Mouse (Mus musculus) heart, postnatal 0 days (tissue): ENCODE data around the gene Arglu1. TPM values are rescaled to one million over a fixed set of nuclear protein-coding genes. Genes with fewer than 3 reads are reported as not detected.

ENCODE experiments used
- ATAC-seq: fragments of 200-750 bp; cut with Nextera tagmentation; 2 replicates; pipeline ENCODE4 v1.8.0; 2017; ENCODE audit warnings: low read depth, moderate number of reproducible peaks, moderate library complexity; ENCODE audit not compliant: insufficient read depth
- DNase-seq: peaks from one replicate; pipeline ENCODE4 v3.0.0-alpha.2; 2016; ENCODE audit warnings: low spot score
- H3K27ac ChIP-seq: fragments of 300-500 bp; sonication (generic); 2 replicates; pipeline ENCODE4 v1.5.1; 2014; ENCODE audit warnings: low read depth, mild to moderate bottlenecking
- H3K27me3 ChIP-seq: fragments of 300-500 bp; sonication (generic); 2 replicates; pipeline ENCODE4 v1.6.1; 2014; ENCODE audit warnings: low read length, mixed read lengths; ENCODE audit not compliant: control insufficient read depth, insufficient read depth
- H3K36me3 ChIP-seq: fragments of 300-500 bp; sonication (generic); replicated peaks from 2 replicates; pipeline ENCODE4 v1.6.1; 2014; ENCODE audit warnings: low read length, mixed read lengths; ENCODE audit not compliant: control insufficient read depth, insufficient read depth
- H3K4me1 ChIP-seq: fragments of 300-500 bp; sonication (generic); 2 replicates; pipeline ENCODE4 v1.6.1; 2014; ENCODE audit warnings: antibody characterized with exemption; ENCODE audit not compliant: control insufficient read depth, insufficient read depth
- H3K4me2 ChIP-seq: fragments of 300-500 bp; sonication (generic); 2 replicates; pipeline ENCODE4 v1.6.1; 2014; ENCODE audit warnings: low read depth, mild to moderate bottlenecking, low read length, moderate library complexity
- H3K4me3 ChIP-seq: fragments of 300-500 bp; sonication (generic); 2 replicates; pipeline ENCODE4 v1.5.1; 2014; ENCODE audit warnings: low read depth, low read length
- H3K9ac ChIP-seq: fragments of 300-500 bp; sonication (generic); replicated peaks from 2 replicates; pipeline ENCODE4 v1.6.1; 2014; ENCODE audit warnings: low read depth, low read length, mixed read lengths
- H3K9me3 ChIP-seq: fragments of 300-500 bp; sonication (generic); replicated peaks from 2 replicates; pipeline ENCODE4 v1.6.1; 2016; ENCODE audit warnings: low read length; ENCODE audit not compliant: control insufficient read depth
- CTCF ChIP-seq: IDR thresholded peaks from 2 replicates; pipeline ENCODE4 v1.5.1; 2016; ENCODE audit warnings: antibody characterized with exemption, control low read depth, low read depth
- EP300 ChIP-seq: IDR thresholded peaks from 2 replicates; pipeline ENCODE4 v1.6.1; 2016; ENCODE audit warnings: antibody characterized with exemption, low read depth
- WGBS: fragments of 180-500 bp; shearing (Covaris S2); extraction: QIAGEN DNeasy Blood & Tissue Kit; methylation state at CpG from one replicate; pipeline ENCODE4 v1.1.7; 2014; 5-methylcytosine and 5-hydroxymethylcytosine counted together
- polyA plus RNA-seq: library from polyadenylated mRNA; unstranded; fragments of >200 nt; fragmentation: Nextera tagmentation; extraction: Ambion mirVana; gene quantifications from 2 replicates; pipeline ENCODE4 v1.2.1, GENCODE M21; 2015
- total RNA-seq: library from RNA; depleted of rRNA; stranded (reverse); fragments of >200 nt; gene quantifications from 2 replicates; pipeline ENCODE4 v1.2.3, GENCODE M21; 2014; ENCODE audit warnings: low replicate concordance

The Arglu1 gene
- total and polyA plus RNA-seq, 2 experiments from 2014 or later: 38.6 to 68.0 TPM

- Histone ChIP-seq H3K4me2 (no peak overlapping the region), H3K27ac (0 out of 2 replicates have a peak overlapping the region, but pooled peaks have one; percentile 33), H3K9me3 (no peaks in the 10 kb centered on the region), H3K27me3 (no peaks in the 10 kb centered on the region), H3K4me1 (no peaks in the 10 kb centered on the region), H3K9ac (no peak overlapping the region), H3K4me3 (no peak overlapping the region), H3K36me3 (peaks cover 26% of the 10 kb centered on the region)
- TF ChIP-seq CTCF: no peak
- TF ChIP-seq EP300: peak; percentile 94
- peak; percentile 75 for DNase-seq
- WGBS: 30% methylated on average over 8 of the region's 8 CpGs
- ATAC-seq: peak; percentile 72; the same call in 1 of the 2 replicates
Observed at GRCm38 (mm10) chr8:8623486-8623885, 66.8 kb downstream of the Arglu1 start.

GRCm38 (mm10) chr8:8622476-8622875 is 67.8 kb downstream of the Arglu1 start:
- Histone ChIP-seq H3K9me3 (no peaks in the 10 kb centered on the region), H3K36me3 (peaks cover 26% of the 10 kb centered on the region), H3K4me2 (no peak overlapping the region), H3K4me3 (no peak overlapping the region), H3K4me1 (no peaks in the 10 kb centered on the region), H3K9ac (no peak overlapping the region), H3K27ac (no peak overlapping the region), H3K27me3 (no peaks in the 10 kb centered on the region)
- TF ChIP-seq CTCF (no peak), EP300 (no peak)
- no peak for DNase-seq
- no peak for ATAC-seq
- 88% methylated on average over 3 of the region's 3 CpGs for WGBS

DNA sequence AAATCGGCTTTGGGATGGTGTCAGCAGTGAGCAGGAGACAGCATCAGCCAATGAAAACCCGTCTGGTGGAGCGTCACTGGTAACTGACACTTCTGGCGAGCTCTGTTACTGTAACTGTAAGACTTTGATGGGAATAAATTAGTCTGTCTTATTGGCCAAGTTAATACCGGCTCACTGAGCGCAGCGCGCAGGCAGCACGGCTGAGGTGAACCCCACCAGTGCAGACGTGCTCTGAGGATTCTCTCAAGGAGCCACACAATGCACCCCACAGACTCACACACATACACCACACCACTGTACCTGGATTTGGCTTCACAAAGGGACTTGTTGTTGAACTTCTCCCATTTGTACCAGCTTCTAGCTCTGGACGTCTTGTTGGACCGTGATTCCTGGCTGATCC is 68.3 kb downstream of the Arglu1 start:
- Histone ChIP-seq H3K27ac (no peak overlapping the region), H3K27me3 (no peaks in the 10 kb centered on the region), H3K36me3 (peaks cover 26% of the 10 kb centered on the region), H3K9me3 (no peaks in the 10 kb centered on the region), H3K4me3 (no peak overlapping the region), H3K9ac (no peak overlapping the region), H3K4me1 (no peaks in the 10 kb centered on the region), H3K4me2 (no peak overlapping the region)
- 91% methylated on average over 12 of the region's 12 CpGs for WGBS
- TF ChIP-seq CTCF: no peak
- no peak for TF ChIP-seq EP300
- DNase-seq (no peak), ATAC-seq (no peak)

DNA sequence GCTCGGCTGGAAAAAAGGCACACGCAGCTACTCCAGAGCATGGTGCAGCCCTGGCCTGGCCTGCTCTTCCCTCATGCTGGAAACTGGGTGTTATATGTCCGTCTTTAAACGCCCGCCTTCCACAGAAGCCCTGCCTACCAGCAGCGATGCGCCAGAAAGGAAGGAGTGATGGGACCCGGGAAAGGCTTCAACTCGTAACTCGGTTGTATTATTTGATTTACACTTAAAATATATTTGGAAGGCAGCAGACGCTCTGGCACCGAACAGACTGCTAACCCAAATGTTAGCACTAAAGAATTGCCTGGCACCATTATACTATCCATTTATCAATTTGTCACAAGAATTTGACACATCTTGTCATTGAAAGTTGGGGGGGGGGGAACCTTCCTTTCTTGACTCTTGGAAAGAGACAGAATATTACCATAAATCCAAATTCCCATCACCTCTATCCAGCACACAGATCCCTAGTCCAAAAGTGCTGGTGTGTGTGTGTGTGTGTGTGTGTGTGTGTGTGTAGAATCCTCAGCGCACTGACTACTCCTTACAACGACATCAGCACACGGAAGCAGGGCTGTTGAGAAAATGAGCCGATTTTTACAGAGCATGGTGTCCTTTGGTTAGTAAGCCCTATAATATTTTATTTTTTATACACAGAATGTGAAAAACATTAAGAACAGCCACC is 68.9 kb downstream of the Arglu1 start:
- Histone ChIP-seq H3K4me3 (no peak overlapping the region), H3K27ac (no peak overlapping the region), H3K27me3 (no peaks in the 10 kb centered on the region), H3K9ac (no peak overlapping the region), H3K4me1 (no peaks in the 10 kb centered on the region), H3K4me2 (no peak overlapping the region), H3K36me3 (peaks cover 26% of the 10 kb centered on the region), H3K9me3 (no peaks in the 10 kb centered on the region)
- ATAC-seq (no peak), DNase-seq (no peak)
- WGBS: 85% methylated on average over 16 of the region's 16 CpGs
- TF ChIP-seq EP300: no peak

DNA sequence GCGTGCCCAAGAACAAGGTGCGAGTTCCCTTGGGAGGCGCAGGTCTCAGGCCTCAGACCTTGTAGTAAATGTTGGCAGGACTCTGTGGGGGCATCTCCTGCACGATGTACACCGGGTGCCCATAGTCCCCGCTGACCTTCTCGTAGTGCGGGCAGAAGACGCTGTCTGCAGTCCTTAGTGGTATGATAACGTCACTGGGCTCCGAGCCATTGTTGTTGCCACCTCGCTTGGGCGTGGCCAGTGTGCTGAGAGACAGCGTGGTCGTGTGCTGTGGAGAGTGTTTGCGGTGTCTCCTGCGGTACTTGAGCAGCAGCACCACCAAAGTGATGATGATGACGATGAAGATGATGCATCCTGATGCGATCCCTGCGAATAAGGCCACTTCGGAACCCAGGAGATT is 69.8 kb downstream of the Arglu1 start:
- TF ChIP-seq CTCF: no peak
- no peak for TF ChIP-seq EP300
- no peak for ATAC-seq
- Histone ChIP-seq H3K4me1 (no peaks in the 10 kb centered on the region), H3K4me3 (no peak overlapping the region), H3K4me2 (no peak overlapping the region), H3K27ac (0 out of 2 replicates have a peak overlapping the region, but pooled peaks have one; percentile 4), H3K9me3 (no peaks in the 10 kb centered on the region), H3K27me3 (no peaks in the 10 kb centered on the region), H3K36me3 (peaks cover 26% of the 10 kb centered on the region), H3K9ac (no peak overlapping the region)
- WGBS: 74% methylated on average over 21 of the region's 21 CpGs
- no peak for DNase-seq
